Mouse (Mus musculus) cerebellum, postnatal 10 days (tissue): ENCODE measurements around the gene Fstl1.
A peak's percentile ranks its signal among the peaks of the same experiment; 100 is the strongest.

Experiments
- DNase-seq, 2 experiments: peaks; one replicate each; pipeline ENCODE4 v3.0.0; 2021; ENCODE audit warnings: mixed read lengths in 2 of 2

The Fstl1 gene

GRCm38 (mm10) chr16:37824778-37825505 lies 48.3 kb downstream of the Fstl1 start:
- DNase-seq: no peak

DNA sequence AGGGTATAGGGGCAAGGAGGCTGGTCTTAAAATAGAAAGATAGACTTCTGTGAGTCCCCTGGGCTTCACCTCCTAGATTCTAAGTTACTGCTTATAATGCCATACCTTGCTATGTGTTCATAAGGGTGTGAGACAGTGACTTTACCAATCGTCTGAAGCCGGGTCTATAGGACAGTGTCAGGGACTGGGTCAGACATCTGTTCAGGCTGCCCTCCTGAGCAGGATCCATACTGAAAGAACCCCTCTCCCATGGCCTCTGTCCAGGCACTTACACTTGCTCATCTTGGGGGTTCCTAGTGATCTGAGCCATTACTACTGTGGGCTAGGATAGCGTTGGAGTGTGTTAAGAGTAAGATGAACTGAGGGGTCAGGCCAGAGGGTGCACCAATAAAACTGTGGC lies 49.6 kb downstream of the Fstl1 start:
- DNase-seq: no peak

DNA sequence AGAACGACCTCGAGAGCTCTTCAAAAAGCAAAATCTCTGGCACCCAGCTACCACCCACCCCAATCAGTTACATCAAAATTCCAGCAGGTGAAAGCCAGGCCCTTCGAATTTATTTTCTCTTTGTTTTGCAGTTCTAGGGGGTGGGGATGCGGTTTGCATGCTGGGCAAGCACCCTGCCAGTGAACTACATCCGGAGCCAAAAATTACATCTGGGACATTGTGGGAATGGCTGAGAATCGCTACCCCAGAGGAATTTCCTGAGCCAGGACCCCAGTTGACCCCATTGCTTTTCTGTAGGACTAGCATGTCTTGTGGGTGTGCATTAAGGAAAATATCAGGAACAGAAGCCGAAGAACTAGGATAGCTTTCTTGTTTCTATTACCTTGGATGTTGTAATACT lies 54.4 kb downstream of the Fstl1 start:
- no peak for DNase-seq

DNA sequence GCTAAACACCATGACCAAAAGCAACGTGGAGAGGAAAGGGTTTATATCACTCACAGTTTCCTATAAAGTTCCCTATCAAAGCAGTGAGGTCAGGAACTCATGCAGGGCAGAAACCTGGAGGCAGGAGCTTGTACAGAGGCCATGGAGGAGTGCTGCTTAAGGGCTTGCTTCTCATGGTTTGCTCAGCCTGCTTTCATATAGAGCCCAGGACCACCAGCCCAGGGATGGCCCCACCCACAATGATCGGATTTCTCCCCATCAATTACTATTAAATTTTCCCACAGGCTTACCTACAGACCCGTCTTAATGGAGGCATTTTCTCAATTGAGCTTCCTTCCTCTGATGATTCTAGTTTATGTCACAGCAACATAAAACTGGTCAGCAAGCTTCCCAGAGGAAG lies 60.9 kb downstream of the Fstl1 start:
- no peak for DNase-seq

DNA sequence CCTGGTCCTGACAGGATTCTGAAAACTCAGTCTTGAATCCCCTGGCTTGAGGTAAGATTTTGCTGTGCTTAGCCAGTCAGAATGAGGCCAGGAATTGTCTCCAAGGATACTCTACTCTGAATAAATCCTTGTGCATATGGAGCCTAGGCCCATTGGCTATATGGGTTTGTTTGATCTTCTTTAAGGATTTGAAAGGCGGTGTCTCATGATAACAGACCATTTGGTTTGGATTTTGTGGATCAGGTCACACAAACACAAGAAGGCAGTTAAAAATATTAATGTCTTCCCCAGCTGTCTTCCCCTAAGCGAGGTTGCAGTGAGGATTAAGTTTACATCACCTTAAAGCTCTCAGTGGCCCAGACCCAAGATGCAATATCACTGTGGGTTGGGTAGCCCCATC lies 65.8 kb downstream of the Fstl1 start:
- no peak for DNase-seq

GRCm38 (mm10) chr16:37843740-37844139 lies 67.1 kb downstream of the Fstl1 start:
- DNase-seq: no peak

DNA sequence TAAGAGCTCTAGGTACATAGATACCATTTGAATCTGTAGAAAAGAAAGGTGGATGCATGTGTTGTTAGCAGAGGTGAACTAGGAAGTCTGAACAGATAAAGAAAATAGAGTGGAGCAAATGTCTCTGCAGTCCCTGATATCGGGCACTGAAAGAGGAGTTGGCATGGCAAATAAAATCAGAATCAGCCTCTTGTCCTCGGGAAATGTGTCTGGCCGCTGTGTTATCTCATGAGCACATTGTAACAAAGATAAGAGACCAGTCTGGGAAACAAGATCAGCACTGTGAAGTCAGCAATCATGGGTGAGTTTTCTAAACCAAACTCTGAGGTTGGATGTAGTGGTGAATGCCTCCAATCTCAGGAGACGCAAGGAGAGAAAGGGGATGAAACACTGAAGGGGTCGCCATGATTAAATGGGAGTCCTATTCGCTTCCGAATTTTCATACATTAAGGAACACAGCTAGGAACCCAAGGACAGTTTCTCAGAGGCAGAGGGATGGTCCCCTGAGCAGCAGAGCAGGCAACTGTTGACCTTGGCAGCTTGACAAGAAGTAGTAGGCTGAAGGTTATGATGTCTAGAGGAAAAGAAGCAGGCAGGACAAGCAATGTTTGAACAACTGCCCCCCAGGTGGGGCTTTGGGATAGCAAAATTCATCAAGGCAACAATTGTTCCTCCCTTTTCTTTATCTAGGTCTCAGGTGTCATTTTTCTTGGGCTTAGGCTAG lies 68.7 kb downstream of the Fstl1 start:
- DNase-seq: no peak

- DNase-seq: no peak
Measured at GRCm38 (mm10) chr16:37847081-37847480, 70.4 kb downstream of the Fstl1 start.

DNA sequence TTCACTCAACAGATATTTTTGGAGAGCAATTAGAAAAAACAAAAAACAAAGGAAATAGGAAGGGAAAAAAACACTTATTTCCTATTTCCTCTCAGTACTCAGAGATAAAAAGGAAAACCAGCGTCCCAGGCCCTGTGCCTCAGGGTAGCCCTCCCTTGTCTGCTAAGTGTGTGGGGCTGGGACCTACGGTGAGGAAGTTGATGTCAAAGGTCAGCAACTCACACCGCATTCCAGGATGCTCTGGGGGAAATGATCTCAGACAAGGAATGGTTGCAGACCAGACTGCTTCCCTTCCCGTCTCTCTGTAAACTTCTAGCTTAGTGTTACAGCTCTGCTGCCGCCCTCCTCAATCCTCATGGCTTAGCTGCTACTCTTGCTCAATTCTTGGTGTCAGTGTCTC lies 74.7 kb downstream of the Fstl1 start:
- no peak for DNase-seq

GRCm38 (mm10) chr16:37853279-37853678 lies 76.6 kb downstream of the Fstl1 start:
- DNase-seq: peak; percentile 46 to 60

DNA sequence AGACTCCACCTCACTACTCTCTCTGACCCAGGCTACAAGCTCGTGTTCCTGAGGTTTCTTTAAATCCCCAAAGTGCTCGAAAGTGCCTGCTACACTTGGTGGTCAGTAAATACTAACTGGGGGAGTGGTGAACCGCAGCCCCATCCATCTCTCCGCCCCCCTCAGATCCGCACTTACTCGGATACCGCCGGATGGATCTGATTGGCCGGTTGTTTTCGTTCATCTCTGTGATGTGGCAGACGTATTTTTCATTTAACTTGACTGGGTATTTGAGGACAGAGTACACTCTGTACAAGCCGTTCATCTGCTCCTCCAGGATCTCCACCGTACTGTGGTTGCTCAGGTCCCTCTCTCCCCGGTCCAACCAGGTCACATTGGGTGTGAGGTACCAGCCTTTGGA lies 77.4 kb downstream of the Fstl1 start:
- no peak for DNase-seq

DNA sequence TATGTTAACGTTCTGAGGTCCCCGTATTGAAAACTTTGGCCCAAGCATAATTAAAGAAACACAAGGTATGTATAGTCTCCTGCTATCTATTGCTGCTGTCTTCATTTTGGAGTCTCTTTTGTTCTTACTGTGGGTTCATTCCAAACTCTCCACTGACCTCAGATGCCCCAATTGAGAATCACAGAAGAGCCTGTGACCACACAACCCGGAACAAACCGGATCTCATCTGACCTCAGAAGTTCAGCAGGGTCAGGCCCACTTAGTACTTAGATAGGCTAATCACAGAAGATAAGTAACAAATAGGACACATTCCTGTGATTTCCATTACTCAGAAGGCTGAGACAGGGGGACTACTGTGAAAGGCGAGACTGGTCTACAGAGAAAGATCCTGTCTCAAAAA lies 77.9 kb downstream of the Fstl1 start:
- DNase-seq: no peak

- no peak for DNase-seq
Measured at GRCm38 (mm10) chr16:37855583-37855982, 78.9 kb downstream of the Fstl1 start.

GRCm38 (mm10) chr16:37856327-37856726 lies 79.7 kb downstream of the Fstl1 start:
- DNase-seq: peak; percentile 19 to 53

DNA sequence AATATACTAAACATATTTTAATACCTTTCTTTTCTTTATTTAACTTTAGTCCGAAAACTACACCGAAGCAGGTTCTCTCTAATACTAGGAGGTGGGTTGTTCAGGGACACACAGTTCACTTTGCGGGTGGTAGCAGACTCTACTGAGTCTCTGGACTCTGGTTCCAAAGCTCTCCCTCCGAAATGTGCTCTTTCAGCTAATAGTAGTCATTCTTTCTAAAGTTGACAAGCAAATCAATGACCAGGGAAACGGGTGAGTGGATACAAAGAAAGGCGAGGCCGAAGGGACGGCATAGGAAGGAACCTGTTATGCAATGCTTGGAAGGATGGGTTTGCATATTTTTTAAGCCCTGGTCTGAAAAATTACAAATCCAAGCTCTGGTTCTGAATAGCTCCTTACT lies 80.8 kb downstream of the Fstl1 start:
- no peak for DNase-seq

DNA sequence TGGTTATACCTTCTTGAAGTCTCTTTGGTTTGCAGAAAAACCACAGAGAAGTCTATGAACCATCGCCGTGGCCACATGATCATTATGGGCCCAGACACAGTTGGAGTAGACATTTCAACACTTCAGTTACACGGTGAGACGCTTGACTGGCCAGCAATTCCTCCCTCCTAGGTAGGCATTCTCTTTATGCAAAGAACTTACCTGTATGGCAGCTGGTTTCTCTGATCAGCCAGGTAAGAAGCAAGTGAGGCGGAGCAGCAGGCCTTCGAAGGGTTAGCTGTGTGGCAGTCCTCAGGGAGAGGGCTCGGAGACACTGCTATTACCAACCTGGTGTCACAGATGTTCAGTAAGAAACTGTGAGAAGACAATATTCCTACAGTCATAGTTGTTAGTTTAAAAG lies 83.5 kb downstream of the Fstl1 start:
- DNase-seq: no peak

DNA sequence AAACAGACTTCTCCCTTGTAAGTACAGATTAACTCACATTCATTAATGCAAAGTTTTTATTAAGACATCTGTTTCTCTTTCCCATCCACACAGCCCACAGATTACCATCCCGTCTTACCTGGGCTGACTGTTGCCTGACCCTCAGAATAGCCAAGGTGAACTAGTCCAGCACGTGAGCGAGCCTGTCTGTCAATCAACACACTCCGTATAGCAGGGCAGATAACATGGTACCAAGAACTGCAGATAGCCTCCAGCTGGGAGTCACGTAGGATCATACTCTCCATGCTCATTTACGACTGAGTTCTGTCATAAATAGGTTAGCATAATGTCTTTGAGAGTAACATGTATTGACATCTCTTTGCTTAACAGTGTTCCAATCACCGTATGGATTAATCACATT lies 84.4 kb downstream of the Fstl1 start, which contains the start of gene Gm36028:
TSS of gene Gm36028 (minus strand) at position 118 of the 400 bp plus-strand sequence.
- no peak for DNase-seq

- no peak for DNase-seq
Measured at GRCm38 (mm10) chr16:37863876-37864275, 87.2 kb downstream of the Fstl1 start.

- no peak for DNase-seq
Measured at GRCm38 (mm10) chr16:37865841-37866240, 89.2 kb downstream of the Fstl1 start.

DNA sequence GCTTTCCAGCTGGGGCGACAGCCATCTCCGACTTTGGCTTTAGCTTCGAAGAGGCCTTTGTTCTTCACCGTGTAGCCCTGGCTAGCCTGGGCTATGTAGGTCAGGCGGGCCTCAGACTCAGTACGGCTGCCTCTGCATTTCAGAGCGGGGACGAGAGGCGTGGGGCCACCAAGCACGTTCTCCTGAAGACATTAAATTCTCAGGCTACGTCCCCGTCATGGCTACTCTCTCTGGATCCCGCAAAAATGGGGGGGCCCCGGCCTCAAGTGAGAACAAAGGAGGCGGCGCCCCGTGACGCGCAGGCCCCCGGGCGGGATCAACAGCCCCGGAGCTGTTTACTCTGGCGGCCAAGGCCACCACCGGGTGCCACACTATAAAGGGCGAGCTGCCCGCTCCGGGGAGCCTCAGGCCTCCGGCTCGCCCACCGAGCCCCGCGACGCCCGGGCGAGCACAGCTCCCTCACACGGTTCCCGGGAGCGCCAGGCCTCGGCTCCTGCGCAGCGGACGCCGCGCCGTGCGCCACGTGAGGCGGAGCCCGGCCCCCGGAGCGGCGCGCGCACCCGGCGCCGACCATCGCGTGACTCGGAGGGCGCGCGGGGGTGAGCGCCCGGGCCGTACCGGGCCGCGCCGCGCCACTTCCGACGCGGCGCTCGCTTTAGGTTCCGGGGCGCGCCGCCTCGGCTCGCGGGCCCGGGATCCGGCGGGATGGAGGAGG lies 91.3 kb downstream of the Fstl1 start, which contains the start of gene Lrrc58:
TSS of gene Lrrc58 (plus strand) at position 599 of the 715 bp plus-strand sequence.
- DNase-seq: peak; percentile 87 to 90

GRCm38 (mm10) chr16:37868506-37869469 lies 92.1 kb downstream of the Fstl1 start:
- DNase-seq: peak; percentile 82 to 86

DNA sequence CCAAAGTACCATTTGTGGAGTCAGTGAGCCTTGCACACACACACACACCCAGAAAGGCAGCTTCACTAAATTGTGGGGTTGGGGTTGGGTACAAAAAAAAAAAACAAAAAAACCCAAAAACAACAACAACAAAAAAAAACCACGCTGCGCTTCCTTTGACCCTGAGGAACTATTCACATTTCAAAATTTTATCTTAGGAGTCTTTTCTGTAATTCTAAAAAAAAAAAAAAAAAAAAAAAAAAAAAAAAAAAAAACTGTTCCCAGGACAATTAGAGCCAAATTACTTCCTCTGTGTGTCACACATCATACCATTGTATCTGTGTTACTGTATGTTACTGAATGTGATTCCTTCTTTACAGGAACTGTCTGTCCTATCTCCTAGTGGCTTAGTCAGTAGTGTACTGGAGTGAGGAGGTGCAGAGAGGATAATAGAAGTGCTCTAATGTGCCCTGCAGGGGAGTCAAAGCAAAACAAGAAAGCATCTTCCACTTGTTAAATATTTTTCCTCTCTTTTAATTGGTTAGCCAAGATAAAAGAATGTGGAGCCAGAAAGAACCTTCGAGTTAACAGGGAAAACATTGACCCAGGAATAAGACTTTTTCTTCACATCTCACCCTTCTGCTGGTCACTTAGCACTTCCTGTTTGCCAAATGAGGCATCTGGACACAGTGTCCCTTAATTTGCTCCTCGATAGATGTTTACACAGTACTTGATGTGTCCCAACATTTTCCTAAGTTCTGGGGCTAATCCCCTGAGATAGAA lies 93.0 kb downstream of the Fstl1 start:
- DNase-seq: peak in 1 of 2 experiments; percentile 21
